Mouse (Mus musculus) midbrain, embryonic 12.5 days (tissue): ENCODE results near the gene Grik3. TPM values are rescaled to one million over a fixed set of nuclear protein-coding genes. Genes with fewer than 3 reads are reported as not detected.

Source experiments
- ATAC-seq: fragments of 200-750 bp; cut with Nextera tagmentation; 2 replicates; pipeline ENCODE4 v1.8.0; 2017; ENCODE audit warnings: low read depth, moderate TSS enrichment, moderate library complexity; ENCODE audit not compliant: low FRiP score
- H3K27ac ChIP-seq: fragments of 300-500 bp; sonication (generic); replicated peaks from 2 replicates; pipeline ENCODE4 v1.5.1; 2016; ENCODE audit warnings: mild to moderate bottlenecking
- H3K27me3 ChIP-seq: fragments of 300-500 bp; sonication (generic); 2 replicates; pipeline ENCODE4 v1.6.1; 2016; ENCODE audit warnings: mild to moderate bottlenecking
- H3K36me3 ChIP-seq: fragments of 300-500 bp; sonication (generic); 2 replicates; pipeline ENCODE4 v1.6.1; 2016
- H3K4me1 ChIP-seq: fragments of 300-500 bp; sonication (generic); 2 replicates; pipeline ENCODE4 v1.6.1; 2016
- H3K4me2 ChIP-seq: fragments of 300-500 bp; sonication (generic); replicated peaks from 2 replicates; pipeline ENCODE4 v1.6.1; 2016; ENCODE audit warnings: mild to moderate bottlenecking, moderate library complexity
- H3K4me3 ChIP-seq: fragments of 300-500 bp; sonication (generic); 2 replicates; pipeline ENCODE4 v1.5.1; 2016; ENCODE audit warnings: mild to moderate bottlenecking
- H3K9ac ChIP-seq: fragments of 300-500 bp; sonication (generic); replicated peaks from 2 replicates; pipeline ENCODE4 v1.6.1; 2016; ENCODE audit warnings: mild to moderate bottlenecking, moderate library complexity
- H3K9me3 ChIP-seq: fragments of 300-500 bp; sonication (generic); 2 replicates; pipeline ENCODE4 v1.6.1; 2016; ENCODE audit warnings: mild to moderate bottlenecking
- WGBS: fragments of 180-500 bp; shearing (Covaris S2); methylation state at CpG from one replicate; pipeline ENCODE4 v1.1.7; 2016; 5-methylcytosine and 5-hydroxymethylcytosine counted together
- polyA plus RNA-seq: library from polyadenylated mRNA; unstranded; fragments of >200 nt; fragmentation: Nextera tagmentation; extraction: Ambion mirVana; gene quantifications from 2 replicates; pipeline ENCODE4 v1.2.1, GENCODE M21; 2016

Grik3 gene
- polyA plus RNA-seq, 1 experiment from 2014 or later, result 1.5 TPM

DNA sequence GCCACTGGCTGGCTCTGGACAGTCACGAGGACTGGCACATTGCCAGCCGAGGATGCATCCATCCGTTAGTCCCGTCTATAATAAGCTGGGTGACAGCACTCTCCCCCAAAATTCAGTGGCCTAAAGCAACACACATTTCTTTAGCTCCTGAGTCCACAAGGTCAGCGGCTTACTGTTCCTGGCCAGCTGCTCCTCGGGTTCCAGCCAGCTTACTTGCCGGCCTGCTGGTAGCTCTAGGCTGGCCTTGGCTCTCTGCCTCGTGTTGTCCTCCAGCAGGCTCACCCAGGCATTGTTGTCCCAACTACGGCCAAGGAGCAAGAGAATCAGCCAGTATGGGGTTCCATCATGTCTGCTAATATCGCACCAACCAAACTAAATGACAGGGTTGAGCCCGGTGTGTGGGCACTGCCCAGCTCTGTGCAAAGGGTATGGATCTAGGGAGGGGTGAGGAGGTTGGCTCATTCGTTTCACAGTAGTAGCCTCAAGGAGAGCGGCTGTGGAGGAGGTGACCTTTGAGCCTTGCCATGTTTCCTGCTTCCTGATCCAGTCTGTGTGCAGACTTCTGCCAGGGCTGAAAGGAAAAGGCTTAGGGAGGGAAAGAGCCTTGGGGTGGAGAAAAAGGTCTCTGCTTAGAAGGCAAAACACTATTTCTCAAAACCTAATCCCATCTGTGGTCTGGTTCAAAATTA, 146.3 kb downstream of the Grik3 start:
- H3K9ac ChIP-seq, result no peak overlapping the region
- 76% methylated on average over 13 of the region's 13 CpGs for WGBS
- H3K9me3 ChIP-seq, result no peaks in the 10 kb centered on the region
- H3K4me2 ChIP-seq, result no peak overlapping the region
- H3K4me3 ChIP-seq, result no peak overlapping the region
- H3K36me3 ChIP-seq, result no peaks in the 10 kb centered on the region
- peaks cover 5% of the 10 kb centered on the region for H3K4me1 ChIP-seq
- no peak for ATAC-seq
- H3K27ac ChIP-seq, result no peak overlapping the region
- 0 out of 2 replicates have a peak, but pooled peaks cover 3% of the 10 kb centered on the region for H3K27me3 ChIP-seq

DNA sequence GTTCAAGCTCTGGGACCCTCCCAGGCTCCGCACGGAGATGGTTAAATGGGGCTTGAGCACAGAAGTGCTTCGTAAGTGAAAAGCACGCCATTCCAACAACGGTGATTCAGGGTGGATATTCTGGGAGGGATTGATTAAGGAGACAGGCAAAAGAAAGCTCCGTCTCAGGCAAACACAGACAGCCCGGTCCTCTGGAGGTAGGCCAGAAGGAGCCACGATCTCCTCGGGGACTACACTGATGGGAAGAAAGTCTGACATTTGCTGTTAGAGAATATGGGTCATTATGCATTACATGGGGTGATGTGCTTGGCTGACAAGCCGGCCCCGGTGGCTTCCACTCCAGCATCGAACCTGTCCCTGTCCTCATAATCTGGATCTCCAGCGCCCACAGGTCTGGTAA, 146.9 kb downstream of the Grik3 start:
- WGBS, result 80% methylated on average over 13 of the region's 13 CpGs
- H3K4me3 ChIP-seq, result no peak overlapping the region

DNA sequence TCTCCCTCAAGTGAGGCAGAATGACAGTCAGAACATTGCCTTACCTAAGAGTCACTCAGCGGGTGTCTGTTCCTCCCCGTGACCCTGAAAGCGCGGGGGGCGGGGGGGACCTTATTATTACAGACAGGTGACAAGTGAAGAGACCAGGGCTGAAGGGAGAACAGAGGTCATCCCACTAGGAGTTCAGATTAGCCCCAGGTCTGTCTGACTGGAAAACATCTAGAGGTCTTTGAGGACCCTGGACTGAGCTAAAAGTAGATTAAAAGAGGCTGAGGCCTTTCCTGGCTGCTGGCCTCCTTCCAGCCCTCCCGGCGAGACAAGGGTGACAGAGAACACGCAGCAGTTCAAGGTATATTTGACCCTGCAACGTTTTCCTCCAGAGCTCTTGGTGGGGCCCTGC, 150.0 kb downstream of the Grik3 start:
- H3K9me3 ChIP-seq, result no peaks in the 10 kb centered on the region
- ATAC-seq, result no peak
- WGBS, result 79% methylated on average over 9 of the region's 9 CpGs
- H3K9ac ChIP-seq, result no peak overlapping the region
- no peaks in the 10 kb centered on the region for H3K36me3 ChIP-seq
- H3K4me3 ChIP-seq, result no peak overlapping the region
- H3K27me3 ChIP-seq, result no peaks in the 10 kb centered on the region
- no peak overlapping the region for H3K4me2 ChIP-seq
- no peak overlapping the region for H3K27ac ChIP-seq
- H3K4me1 ChIP-seq, result peaks cover 15% of the 10 kb centered on the region

More for the DNA sequence above, 146.9 kb downstream of the Grik3 start:
- Histone ChIP-seq H3K4me1 (peaks cover 5% of the 10 kb centered on the region), H3K27me3 (0 out of 2 replicates have a peak, but pooled peaks cover 3% of the 10 kb centered on the region), H3K36me3 (no peaks in the 10 kb centered on the region), H3K9ac (no peak overlapping the region), H3K9me3 (no peaks in the 10 kb centered on the region), H3K27ac (no peak overlapping the region), H3K4me2 (no peak overlapping the region)
- no peak for ATAC-seq

DNA sequence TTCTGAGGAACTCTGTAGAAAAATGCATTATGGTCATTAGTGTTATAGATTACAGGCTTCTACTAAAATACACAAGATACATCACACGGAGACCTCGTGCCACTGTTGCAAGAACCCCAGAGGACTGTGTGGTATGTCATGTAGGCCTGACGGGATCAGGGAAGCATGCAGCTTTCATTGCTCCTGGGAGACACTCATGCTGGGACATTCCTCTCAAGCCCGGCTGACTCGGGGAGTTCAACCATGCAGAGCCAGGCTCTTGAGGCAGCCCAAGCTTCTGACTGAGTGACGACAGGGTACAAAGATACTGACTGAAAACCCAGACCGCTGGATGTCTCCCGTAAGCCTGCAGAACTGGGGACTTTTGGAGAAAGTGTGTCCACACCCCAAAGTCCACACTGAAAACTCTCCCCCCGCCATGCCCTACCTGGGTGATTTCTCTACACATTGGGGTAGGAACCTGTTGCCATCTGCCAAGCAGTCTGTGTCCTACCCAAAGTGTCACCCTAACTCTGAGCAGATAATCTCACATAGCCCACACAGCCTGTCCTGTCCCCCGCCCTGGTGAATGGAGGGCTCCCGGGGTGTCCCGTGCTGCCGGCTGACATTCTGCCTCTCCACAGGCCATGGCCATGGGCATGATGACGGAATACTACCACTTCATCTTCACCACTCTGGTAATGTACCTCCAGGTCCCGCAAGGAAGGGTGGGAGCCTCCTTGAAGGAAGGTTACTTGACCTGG, 150.6 kb downstream of the Grik3 start:
- Histone ChIP-seq H3K27me3 (no peaks in the 10 kb centered on the region), H3K9me3 (no peaks in the 10 kb centered on the region), H3K4me3 (no peak overlapping the region), H3K27ac (no peak overlapping the region), H3K9ac (no peak overlapping the region), H3K4me1 (peaks cover 15% of the 10 kb centered on the region), H3K36me3 (no peaks in the 10 kb centered on the region), H3K4me2 (no peak overlapping the region)
- ATAC-seq, result no peak
- WGBS, result 72% methylated on average over 15 of the region's 15 CpGs

DNA sequence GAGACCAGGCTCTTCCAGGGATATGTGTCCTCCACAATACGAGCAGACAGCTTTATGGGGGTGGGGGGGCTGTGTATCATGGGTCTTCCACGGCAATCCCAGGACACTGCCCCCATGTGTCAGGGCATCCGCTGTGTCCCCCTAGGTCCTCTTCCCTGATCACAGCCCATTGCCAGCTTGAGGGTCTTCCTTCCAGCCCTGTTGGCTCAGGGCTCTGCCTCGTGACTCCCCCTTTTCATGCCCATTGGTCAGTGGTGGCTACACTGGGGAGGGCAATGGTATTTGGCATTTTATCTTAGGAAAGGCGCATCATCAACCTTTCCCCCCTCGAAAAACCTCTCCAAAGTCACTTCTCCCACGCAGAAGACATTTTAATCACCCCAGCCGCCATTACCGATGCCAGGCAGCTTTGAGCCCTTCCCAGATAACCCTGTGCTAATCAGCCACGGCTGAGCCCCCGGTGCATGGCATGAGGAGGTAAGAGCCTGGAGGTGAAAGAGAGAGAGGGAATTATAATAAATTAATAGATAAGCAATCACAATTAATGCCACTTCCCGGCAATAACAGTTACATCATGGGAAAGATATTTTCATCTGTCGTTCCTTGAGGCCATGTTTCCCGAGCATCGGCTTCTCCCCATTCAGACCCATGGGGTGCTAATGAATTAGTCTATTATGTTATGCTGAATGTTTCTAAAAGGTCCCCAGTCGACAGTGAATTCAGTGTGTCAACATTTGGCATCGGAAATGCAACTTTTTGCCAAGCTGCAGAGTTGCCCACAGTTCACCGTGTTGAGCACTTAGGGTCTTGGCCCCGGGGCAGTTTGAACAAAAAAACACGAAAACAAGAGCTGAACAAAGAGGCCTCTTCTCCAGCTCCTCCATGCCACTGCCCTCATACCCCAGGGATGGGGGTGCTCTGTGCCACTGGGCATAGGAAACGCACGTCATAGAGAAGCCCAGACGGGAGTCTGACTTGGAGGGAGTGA, 154.4 kb downstream of the Grik3 start:
- WGBS, result 76% methylated on average over 23 of the region's 23 CpGs
- no peak for ATAC-seq

DNA sequence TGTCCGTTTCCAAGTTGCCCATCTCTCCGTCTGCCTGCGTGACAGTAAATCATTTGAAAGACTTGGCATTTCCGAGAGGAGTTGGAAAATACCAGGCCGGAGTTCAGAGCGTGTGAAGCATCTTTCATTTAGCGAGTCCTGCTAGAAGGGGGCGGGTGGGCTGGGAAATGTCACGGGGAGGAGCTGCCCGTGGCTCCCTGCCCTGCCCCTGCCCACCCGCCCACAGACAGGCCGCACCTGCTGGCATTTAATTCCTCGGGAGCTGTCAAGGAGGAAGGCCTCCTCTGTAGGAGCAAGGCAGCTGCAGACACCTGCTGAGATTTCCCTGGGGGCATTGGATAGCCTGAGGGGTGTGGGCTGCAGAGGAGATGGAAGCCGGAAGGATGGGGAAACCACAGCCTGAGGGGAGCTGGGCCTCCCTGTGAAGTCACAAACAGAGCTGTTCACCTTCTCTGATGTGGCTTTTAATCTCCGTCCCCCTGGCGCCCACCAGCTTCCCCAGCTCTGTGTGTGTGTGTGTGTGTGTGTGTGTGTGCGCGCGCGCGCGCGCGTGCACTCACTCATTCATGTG, 161.3 kb downstream of the Grik3 start:
- no peaks in the 10 kb centered on the region for H3K36me3 ChIP-seq
- H3K27ac ChIP-seq, result peak overlapping the region; percentile 42; the same call in 1 of the 2 replicates
- no peak overlapping the region for H3K4me3 ChIP-seq
- 0 out of 2 replicates have a peak overlapping the region, but pooled peaks have one; percentile 4 for H3K9ac ChIP-seq
- 39% methylated on average over 24 of the region's 24 CpGs for WGBS
- ATAC-seq, result peak; percentile 38; the same call in 1 of the 2 replicates
- H3K4me1 ChIP-seq, result peaks cover 15% of the 10 kb centered on the region
- peaks cover 16% of the 10 kb centered on the region; the same call in 1 of the 2 replicates for H3K27me3 ChIP-seq
- H3K4me2 ChIP-seq, result peak overlapping the region; percentile 21; the same call in 1 of the 2 replicates
- no peaks in the 10 kb centered on the region for H3K9me3 ChIP-seq

More for the DNA sequence above, 154.4 kb downstream of the Grik3 start:
- Histone ChIP-seq H3K27ac (no peak overlapping the region), H3K4me1 (peaks cover 11% of the 10 kb centered on the region; the same call in 1 of the 2 replicates), H3K27me3 (0 out of 2 replicates have a peak, but pooled peaks cover 6% of the 10 kb centered on the region), H3K4me3 (no peak overlapping the region), H3K36me3 (no peaks in the 10 kb centered on the region), H3K9ac (no peak overlapping the region), H3K9me3 (no peaks in the 10 kb centered on the region), H3K4me2 (no peak overlapping the region)

- H3K27ac ChIP-seq, result no peak overlapping the region
- peaks cover 27% of the 10 kb centered on the region for H3K4me1 ChIP-seq
- 74% methylated on average over 19 of the region's 19 CpGs for WGBS
Observed at GRCm38 (mm10) chr4:125656031-125656430, 165.5 kb downstream of the Grik3 start.

GRCm38 (mm10) chr4:125658376-125658775, 167.9 kb downstream of the Grik3 start:
- Histone ChIP-seq H3K4me2 (no peak overlapping the region), H3K4me1 (peaks cover 24% of the 10 kb centered on the region), H3K27ac (peak overlapping the region; percentile 40; the same call in 1 of the 2 replicates), H3K9me3 (no peaks in the 10 kb centered on the region), H3K9ac (no peak overlapping the region), H3K27me3 (peaks cover 3% of the 10 kb centered on the region; the same call in 1 of the 2 replicates), H3K4me3 (no peak overlapping the region), H3K36me3 (no peaks in the 10 kb centered on the region)
- peak; percentile 38; the same call in 1 of the 2 replicates for ATAC-seq
- WGBS, result 12% methylated on average over 8 of the region's 8 CpGs

More at GRCm38 (mm10) chr4:125656031-125656430, 165.5 kb downstream of the Grik3 start:
- H3K9ac ChIP-seq, result no peak overlapping the region
- ATAC-seq, result no peak
- no peaks in the 10 kb centered on the region for H3K36me3 ChIP-seq
- H3K27me3 ChIP-seq, result no peaks in the 10 kb centered on the region; the same call in 1 of the 2 replicates
- H3K9me3 ChIP-seq, result no peaks in the 10 kb centered on the region
- H3K4me3 ChIP-seq, result no peak overlapping the region
- no peak overlapping the region for H3K4me2 ChIP-seq

GRCm38 (mm10) chr4:125661982-125662381, 171.5 kb downstream of the Grik3 start:
- no peaks in the 10 kb centered on the region for H3K36me3 ChIP-seq
- no peak overlapping the region for H3K9ac ChIP-seq
- no peak overlapping the region for H3K4me3 ChIP-seq
- no peak overlapping the region for H3K27ac ChIP-seq
- 87% methylated on average over 6 of the region's 6 CpGs for WGBS
- ATAC-seq, result no peak
- H3K27me3 ChIP-seq, result peaks cover 3% of the 10 kb centered on the region; the same call in 1 of the 2 replicates
- H3K9me3 ChIP-seq, result no peaks in the 10 kb centered on the region
- H3K4me1 ChIP-seq, result peaks cover 36% of the 10 kb centered on the region
- H3K4me2 ChIP-seq, result no peak overlapping the region

DNA sequence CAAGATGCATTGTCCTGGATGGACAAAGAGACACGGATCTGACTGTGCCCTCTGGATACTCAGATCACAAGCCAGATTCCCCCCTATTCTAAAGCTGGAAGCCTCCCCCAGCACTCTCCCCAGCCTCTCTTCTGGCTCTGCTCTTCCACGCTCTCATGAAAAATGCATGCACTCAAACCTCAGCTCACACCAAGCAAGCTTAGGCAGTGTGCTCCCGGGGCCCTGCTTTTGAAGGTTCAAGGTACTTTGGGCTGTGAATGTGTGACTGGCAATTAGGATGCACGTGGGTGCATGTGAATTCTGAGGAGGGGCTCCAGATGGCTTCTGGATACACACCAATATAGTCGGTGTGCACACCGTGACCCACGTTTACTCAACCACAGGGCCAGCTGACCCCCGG, 172.8 kb downstream of the Grik3 start:
- H3K4me2 ChIP-seq, result no peak overlapping the region
- no peak overlapping the region for H3K9ac ChIP-seq
- no peaks in the 10 kb centered on the region for H3K36me3 ChIP-seq
- no peak overlapping the region for H3K4me3 ChIP-seq
- 37% methylated on average over 8 of the region's 8 CpGs for WGBS
- peak overlapping the region; percentile 43 for H3K27ac ChIP-seq
- peaks cover 3% of the 10 kb centered on the region; the same call in 1 of the 2 replicates for H3K27me3 ChIP-seq
- peaks cover 29% of the 10 kb centered on the region for H3K4me1 ChIP-seq
- no peak for ATAC-seq
- no peaks in the 10 kb centered on the region for H3K9me3 ChIP-seq

DNA sequence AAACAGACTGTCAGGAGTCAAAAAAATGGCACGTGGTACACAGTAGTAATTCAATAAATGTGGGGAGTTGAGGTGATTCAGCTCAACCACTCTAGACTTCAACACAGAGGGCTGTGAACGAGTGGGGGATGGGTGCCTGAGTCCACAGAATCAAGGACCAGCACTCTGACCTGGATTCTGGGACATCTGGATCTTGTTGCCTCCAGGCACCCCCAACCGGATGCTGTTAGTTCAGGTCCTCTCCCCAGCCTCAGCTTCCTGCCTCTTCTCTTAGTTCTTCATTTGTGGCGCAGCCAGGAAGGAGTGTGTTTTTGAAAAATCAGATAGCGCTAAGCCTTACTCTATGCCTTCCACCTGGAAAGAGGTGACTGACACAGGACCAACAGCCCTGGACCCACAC, 175.5 kb downstream of the Grik3 start:
- no peak overlapping the region for H3K4me2 ChIP-seq
- 0 out of 2 replicates have a peak, but pooled peaks cover 3% of the 10 kb centered on the region for H3K27me3 ChIP-seq
- no peak for ATAC-seq
- H3K27ac ChIP-seq, result no peak overlapping the region
- peaks cover 23% of the 10 kb centered on the region for H3K4me1 ChIP-seq
- WGBS, result 79% methylated on average over 5 of the region's 5 CpGs
- H3K9me3 ChIP-seq, result no peaks in the 10 kb centered on the region
- H3K9ac ChIP-seq, result no peak overlapping the region
- no peaks in the 10 kb centered on the region for H3K36me3 ChIP-seq
- H3K4me3 ChIP-seq, result no peak overlapping the region
